Mouse (Mus musculus) monocyte, adult 5-6 weeks (primary cell): ENCODE data around the gene Olfr460. TPM values are rescaled to one million over a fixed set of nuclear protein-coding genes. Genes with fewer than 3 reads are reported as not detected.
"Not testable (repeated sequence)": the region's sequence is repeated elsewhere in the genome, so short reads cannot be mapped to it uniquely, and the experiment has no call there.

Source experiments
- ATAC-seq: fragments of 153-309, 156-312 bp; replicated peaks from 2 replicates; pipeline ENCODE4 v1.8.0; 2017; ENCODE audit warnings: mild to moderate bottlenecking; ENCODE audit not compliant: low TSS enrichment, insufficient number of reproducible peaks, severe bottlenecking, poor library complexity, low FRiP score
- total RNA-seq: library from RNA; stranded (forward); fragments of 200-1000, 200-491, 200-594 nt; gene quantifications from 3 replicates; pipeline ENCODE4 v1.2.3, GENCODE M21; 2017

Olfr460 gene
- total RNA-seq = 0.57 TPM in 1 of 3 replicates, not detected in the others

DNA sequence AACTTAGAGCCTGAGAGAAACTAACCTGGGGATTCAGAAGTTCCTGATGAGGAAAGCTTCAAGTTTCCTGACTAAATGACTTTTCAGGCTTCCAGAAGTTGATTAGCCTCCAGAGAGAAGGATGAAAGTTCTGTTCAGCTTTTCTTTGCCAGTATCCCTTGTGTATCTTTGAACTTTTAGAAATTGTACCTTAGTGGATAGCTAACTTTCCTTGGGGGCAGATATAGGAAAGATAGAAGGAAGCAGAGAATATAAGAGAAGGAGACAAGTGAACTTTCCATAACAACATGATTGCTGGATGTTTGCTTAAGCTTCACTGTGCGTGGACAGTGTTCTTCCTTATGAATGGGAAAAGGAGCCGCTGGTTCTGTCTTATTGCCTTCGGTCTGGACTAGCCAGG, at the start of gene Olfr460:
Olfr460 (plus strand) TSS at position 301 of the 400 bp plus-strand sequence.
- no peak for ATAC-seq

DNA sequence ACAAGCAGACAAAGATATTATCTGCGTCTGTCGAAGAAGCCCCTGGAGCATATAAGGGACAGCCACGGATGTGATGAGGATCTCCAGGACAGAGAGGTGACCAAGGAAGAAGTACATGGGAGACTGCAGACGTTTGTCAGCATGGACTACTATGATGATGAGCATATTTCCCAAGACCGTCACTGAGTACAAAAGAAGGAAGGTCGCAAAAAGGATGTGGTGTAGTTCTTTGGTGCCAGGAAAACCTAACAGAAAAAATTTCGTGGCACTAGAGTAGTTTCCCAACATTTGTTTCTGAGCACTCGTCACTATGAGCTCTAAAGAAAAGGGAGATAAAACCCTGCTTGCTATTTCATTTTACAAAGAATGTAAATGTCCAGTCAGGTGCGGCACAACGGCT, 24.6 kb upstream of the Olfr460 start:
- no peak for ATAC-seq

GRCm38 (mm10) chr6:40554950-40555349, 14.3 kb upstream of the Olfr460 start, which contains the start of gene Olfr461:
Gene Olfr461, minus strand, starts transcription at chr6:40555050.
- ATAC-seq = no peak

GRCm38 (mm10) chr6:40573618-40574017, 4.3 kb downstream of the Olfr460 start:
- ATAC-seq = peak; percentile 52; the same call in 1 of the 2 replicates

DNA sequence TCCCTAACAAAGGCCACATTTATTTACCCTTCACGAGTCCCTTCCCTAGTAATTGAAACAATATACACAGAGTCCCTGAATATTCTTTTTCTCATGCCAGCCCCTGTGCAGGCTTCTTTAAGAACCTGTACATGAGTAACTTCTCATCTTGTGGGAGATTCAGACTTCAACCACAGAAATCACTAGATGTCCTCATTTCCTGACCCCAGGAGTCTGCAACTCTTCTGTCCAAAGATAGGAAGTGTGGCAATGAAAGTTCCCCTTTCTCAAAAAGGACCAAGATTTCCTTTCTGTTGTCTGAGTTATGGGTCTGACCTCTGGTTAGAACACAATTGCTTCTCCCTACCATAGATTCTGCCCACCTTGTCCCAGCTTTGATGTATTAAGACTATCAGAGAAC, 7.0 kb downstream of the Olfr460 start:
- ATAC-seq = peak; percentile 81

DNA sequence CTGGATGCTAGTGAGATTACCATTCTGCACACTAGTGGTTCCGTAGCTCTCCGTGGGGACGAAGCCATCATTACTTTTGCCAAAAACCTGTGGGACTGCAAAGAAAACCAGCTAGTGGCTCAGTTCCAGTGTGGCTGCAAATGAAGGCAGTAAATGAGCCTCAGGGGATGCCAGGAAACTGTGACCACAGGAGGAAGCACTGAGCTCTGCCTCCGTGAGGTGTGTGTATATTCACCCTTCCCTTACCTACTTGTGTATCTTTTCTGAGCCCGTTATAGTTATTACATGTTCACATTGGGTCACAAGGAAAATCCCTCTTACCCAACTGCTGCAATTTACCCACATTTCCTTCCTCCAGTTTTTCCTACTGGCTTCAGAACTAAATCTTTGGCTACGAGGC, 15.0 kb downstream of the Olfr460 start:
- no peak for ATAC-seq

GRCm38 (mm10) chr6:40585645-40586044, 16.4 kb downstream of the Olfr460 start, which contains the start of gene Clec5a:
Gene Clec5a, minus strand, starts transcription at chr6:40585821.
- no peak for ATAC-seq

DNA sequence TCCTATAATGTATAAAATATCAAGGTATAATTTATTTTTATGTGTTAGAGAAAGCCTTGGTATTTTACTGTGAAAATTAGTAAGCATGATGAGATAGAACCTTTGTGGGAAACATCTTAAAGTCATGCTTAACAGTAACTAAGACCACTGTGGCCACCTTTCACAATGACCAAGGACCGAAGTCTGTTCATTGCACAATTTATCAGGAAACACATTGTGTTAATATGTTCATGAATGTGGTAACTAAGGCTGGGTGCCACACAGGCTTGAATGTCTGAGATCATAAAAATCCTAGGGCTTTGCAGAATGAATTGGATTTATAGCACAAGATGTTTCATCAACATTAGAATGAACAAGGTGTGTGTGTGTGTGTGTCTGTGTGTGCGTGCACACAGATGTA, 19.1 kb downstream of the Olfr460 start:
- ATAC-seq = no peak

- peak; percentile 75 for ATAC-seq
Observed at GRCm38 (mm10) chr6:40594804-40595550, 25.7 kb downstream of the Olfr460 start.

DNA sequence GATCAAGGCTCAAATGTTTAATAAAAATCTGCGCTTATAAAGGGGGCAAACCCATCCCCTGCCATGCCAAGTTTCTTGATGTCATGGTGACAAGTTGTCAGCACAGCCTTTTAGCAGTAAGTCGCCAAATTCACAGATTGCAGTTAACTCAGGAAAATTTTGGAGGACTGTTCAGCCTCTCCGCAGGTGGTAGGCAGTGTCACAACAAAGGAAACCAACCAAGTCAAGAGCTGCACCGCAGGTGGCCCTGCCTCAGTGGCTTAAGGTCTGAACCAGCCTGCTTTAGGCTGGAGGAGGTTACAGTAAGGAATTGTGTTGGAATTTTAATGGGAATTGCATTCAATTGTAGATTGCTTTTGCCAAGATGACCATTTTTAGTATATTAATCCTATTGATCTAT, 29.3 kb downstream of the Olfr460 start:
- ATAC-seq = not testable (repeated sequence)

DNA sequence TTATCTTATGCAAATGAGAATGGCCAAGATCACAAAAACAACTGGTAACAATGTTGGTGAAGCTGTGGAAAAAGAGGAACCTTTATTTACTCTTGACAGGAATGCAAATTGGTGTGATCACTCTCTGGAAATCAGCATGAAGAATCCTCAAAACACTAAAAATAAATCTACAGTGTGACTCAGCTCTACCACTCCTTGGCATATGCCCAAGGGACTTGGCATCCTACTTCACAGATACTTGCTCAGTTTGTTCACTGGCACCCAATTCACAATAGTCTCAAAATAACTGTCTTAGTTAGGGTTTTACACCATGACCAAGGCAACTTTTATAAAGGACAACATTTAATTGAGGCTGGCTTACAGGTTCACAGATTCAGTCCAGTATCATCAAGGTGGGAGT, 38.1 kb downstream of the Olfr460 start:
- ATAC-seq = no peak

DNA sequence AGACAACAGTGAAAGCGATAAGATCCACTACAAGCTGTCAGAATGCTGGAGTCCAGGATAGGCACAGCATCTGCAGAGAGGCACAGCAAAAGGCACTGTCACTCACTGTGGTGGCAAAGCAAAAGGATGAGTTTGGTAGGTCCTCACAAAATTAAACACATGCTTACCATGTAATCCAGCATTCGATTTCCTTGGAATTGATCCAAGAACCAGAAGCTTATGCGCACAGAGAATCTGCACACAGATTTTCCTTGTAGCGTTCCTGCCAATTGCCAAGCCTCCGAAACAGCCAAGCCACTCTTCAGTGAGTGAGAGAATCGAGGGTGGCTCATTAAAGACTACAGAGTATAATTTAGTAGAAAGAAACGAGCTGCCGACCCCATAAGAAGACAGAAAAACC, 41.0 kb downstream of the Olfr460 start:
- no peak for ATAC-seq

DNA sequence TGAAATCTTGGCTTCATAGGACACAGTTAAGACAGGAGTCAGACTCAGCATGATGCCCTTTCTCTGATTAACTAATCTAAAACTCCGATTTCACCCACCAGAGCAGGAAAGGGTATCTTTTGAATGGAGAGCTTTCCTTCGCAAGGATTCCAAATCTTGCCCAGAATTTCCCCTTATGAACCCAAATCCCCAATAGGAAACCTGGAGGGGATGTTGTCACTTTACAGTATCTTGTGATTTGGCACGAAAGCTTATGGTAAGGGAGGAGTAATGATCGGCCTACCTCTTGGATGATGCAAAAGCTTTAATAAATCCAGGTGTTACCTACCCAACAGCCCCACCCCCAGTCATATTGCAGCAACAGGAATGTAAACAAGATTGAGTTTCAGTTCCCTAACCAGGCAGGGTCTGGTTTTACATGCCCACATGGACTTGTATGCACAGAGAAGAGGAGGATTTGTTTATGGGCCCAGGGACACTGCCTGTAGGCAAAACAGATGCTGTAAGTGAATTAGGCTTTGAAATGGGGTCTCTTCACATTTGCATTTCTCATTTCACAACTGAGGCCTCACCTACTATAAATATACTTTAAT, 44.1 kb downstream of the Olfr460 start, which contains the start of gene Tas2r138:
Tas2r138 (minus strand) TSS at position 51 of the 593 bp plus-strand sequence.
- no peak for ATAC-seq

- ATAC-seq = no peak
Observed at GRCm38 (mm10) chr6:40617965-40618364, 48.7 kb downstream of the Olfr460 start.

Other genes with a start within 250 kb of the Olfr460 start
- gene Agk, start 244.3 kb upstream of the Olfr460 start, total RNA-seq = 12.5 to 16.8 TPM (median 12.7 TPM) in 3 replicates
- 6.1 to 9.0 TPM (median 8.2 TPM) in 3 replicates for gene E330009J07Rik, start 133.4 kb upstream of the Olfr460 start, total RNA-seq
- gene Wee2, start 130.4 kb upstream of the Olfr460 start, total RNA-seq = 0.19 TPM in 1 of 3 replicates, not detected in the others
- gene Ssbp1, start 98.1 kb upstream of the Olfr460 start, total RNA-seq = 42.9 to 67.8 TPM (median 47.2 TPM) in 3 replicates
- not detected in 3 replicates for gene Tas2r137, start 78.3 kb upstream of the Olfr460 start, total RNA-seq
- gene Tas2r108, start 76.0 kb upstream of the Olfr460 start, total RNA-seq = not detected in 3 replicates
- gene Prss37, start 50.0 kb upstream of the Olfr460 start, total RNA-seq = not detected in 3 replicates
- gene Olfr461, start 14.4 kb upstream of the Olfr460 start, total RNA-seq = not detected in 3 replicates
- gene Clec5a, start 16.3 kb downstream of the Olfr460 start, total RNA-seq = 0.19 to 1.5 TPM (median 0.67 TPM) in 3 replicates
- gene Tas2r138, start 43.8 kb downstream of the Olfr460 start, total RNA-seq = not detected in 3 replicates
- gene Mgam, start 59.3 kb downstream of the Olfr460 start, total RNA-seq = not detected in 3 replicates